Mouse (Mus musculus) heart, embryonic 10.5 days (tissue): ENCODE measurements around the gene Lix1. TPM values are rescaled to one million over a fixed set of nuclear protein-coding genes. Genes with fewer than 3 reads are reported as not detected.
A peak's percentile ranks its signal among the peaks of the same experiment; 100 is the strongest.

Experiments used
- DNase-seq: peaks from one replicate; pipeline ENCODE4 v3.0.0-alpha.2; 2017; ENCODE audit warnings: low spot score
- H3K27ac ChIP-seq: fragments of 300-500 bp; sonication (generic); 2 replicates; pipeline ENCODE4 v1.5.1; 2016; ENCODE audit warnings: mild to moderate bottlenecking
- H3K27me3 ChIP-seq: fragments of 300-500 bp; sonication (generic); 2 replicates; pipeline ENCODE4 v1.6.1; 2016; ENCODE audit warnings: mild to moderate bottlenecking; ENCODE audit not compliant: poor library complexity, insufficient read depth, severe bottlenecking
- H3K36me3 ChIP-seq: fragments of 300-500 bp; sonication (generic); 2 replicates; pipeline ENCODE4 v1.6.1; 2016; ENCODE audit warnings: mild to moderate bottlenecking, moderate library complexity
- H3K4me1 ChIP-seq: fragments of 300-500 bp; sonication (generic); 2 replicates; pipeline ENCODE4 v1.6.1; 2016; ENCODE audit warnings: mild to moderate bottlenecking
- H3K4me3 ChIP-seq: fragments of 300-500 bp; sonication (generic); 2 replicates; pipeline ENCODE4 v1.5.1; 2016; ENCODE audit warnings: mild to moderate bottlenecking, moderate library complexity
- H3K9me3 ChIP-seq: fragments of 300-500 bp; sonication (generic); 2 replicates; pipeline ENCODE4 v1.6.1; 2016; ENCODE audit warnings: mild to moderate bottlenecking, moderate library complexity
- WGBS: fragments of 180-500 bp; shearing (Covaris S2); methylation state at CpG from one replicate; pipeline ENCODE4 v1.1.7; 2016; 5-methylcytosine and 5-hydroxymethylcytosine counted together
- polyA plus RNA-seq: library from polyadenylated mRNA; unstranded; fragments of >200 nt; fragmentation: Nextera tagmentation; extraction: Ambion mirVana; gene quantifications from 2 replicates; pipeline ENCODE4 v1.2.1, GENCODE M21; 2016

The Lix1 gene
- 9.7 and 31.2 TPM in 2 replicates for polyA plus RNA-seq

DNA sequence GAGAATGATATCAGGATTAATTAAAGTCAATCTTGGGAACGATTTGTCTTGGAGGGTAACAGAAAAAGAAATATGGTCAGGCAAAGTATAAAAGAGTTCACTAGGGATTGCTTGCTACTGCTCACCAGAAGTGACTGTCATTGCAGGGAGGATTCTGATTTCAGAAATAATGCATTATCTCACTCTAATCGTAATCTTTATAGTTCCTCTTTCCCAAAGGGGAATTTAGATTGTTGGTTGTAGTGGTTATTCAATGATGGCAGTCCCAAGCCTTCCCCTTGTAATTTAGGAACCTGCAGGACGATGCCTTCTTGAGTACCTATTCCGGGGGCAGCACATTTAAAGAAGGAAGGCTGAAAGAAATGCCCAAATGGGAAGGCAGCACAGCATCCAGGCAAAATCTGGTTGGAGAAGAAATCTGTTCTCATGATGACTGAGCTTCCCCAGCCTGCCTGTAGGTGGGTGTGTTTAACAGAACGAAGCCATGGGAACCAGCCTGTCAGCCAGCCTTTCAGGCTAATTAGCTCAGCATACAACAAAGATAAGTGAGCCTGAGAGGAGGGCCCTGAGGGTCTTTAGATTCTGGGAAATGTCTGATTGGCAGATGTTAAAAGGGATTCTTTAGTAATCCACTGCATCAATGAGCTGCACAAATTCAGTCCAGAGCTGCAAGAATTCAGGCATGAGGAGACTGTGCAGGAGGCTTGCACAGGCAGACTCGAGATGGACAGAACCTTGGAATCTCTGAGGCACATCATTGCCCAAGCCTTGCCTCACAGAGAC lies at the start of gene Lix1:
TSS of gene Lix1 (plus strand) at position 451 of the 783 bp plus-strand sequence.
- Histone ChIP-seq H3K9me3 (no peaks in the 10 kb centered on the region), H3K4me3 (peak within 1 kb of the TSS; percentile 40), H3K36me3 (no peaks in the 10 kb centered on the region), H3K27me3 (no peaks in the 10 kb centered on the region), H3K4me1 (no peaks in the 10 kb centered on the region), H3K27ac (no peak within 1 kb of the TSS)
- WGBS, result 34% methylated on average over 6 of the region's 6 CpGs
- DNase-seq, result peak; percentile 80

DNA sequence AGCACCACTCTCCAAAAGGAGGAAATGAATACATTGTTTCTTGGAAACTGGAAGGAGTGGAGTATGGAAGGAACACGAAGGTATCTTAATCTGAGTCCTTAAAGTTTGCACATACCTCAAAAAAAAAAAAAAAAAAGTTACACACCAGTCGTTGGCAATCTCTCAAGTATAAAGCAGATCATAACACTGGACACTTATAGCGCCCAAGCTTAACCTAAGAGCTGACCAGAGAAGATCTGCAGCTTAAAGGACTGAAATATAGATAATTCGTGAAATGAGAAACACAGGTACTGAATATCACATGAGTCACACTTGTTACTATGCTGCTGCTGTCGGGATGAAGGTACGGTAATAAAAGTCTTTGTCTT lies 28.9 kb upstream of the Lix1 start:
- H3K9me3 ChIP-seq, result no peaks in the 10 kb centered on the region
- peaks cover 11% of the 10 kb centered on the region for H3K36me3 ChIP-seq
- H3K27me3 ChIP-seq, result no peaks in the 10 kb centered on the region
- peak overlapping the region; percentile 90 for H3K27ac ChIP-seq
- DNase-seq, result no peak
- H3K4me1 ChIP-seq, result no peaks in the 10 kb centered on the region
- H3K4me3 ChIP-seq, result peak overlapping the region; percentile 69
- WGBS, result 8% methylated on average over 6 of the region's 6 CpGs

DNA sequence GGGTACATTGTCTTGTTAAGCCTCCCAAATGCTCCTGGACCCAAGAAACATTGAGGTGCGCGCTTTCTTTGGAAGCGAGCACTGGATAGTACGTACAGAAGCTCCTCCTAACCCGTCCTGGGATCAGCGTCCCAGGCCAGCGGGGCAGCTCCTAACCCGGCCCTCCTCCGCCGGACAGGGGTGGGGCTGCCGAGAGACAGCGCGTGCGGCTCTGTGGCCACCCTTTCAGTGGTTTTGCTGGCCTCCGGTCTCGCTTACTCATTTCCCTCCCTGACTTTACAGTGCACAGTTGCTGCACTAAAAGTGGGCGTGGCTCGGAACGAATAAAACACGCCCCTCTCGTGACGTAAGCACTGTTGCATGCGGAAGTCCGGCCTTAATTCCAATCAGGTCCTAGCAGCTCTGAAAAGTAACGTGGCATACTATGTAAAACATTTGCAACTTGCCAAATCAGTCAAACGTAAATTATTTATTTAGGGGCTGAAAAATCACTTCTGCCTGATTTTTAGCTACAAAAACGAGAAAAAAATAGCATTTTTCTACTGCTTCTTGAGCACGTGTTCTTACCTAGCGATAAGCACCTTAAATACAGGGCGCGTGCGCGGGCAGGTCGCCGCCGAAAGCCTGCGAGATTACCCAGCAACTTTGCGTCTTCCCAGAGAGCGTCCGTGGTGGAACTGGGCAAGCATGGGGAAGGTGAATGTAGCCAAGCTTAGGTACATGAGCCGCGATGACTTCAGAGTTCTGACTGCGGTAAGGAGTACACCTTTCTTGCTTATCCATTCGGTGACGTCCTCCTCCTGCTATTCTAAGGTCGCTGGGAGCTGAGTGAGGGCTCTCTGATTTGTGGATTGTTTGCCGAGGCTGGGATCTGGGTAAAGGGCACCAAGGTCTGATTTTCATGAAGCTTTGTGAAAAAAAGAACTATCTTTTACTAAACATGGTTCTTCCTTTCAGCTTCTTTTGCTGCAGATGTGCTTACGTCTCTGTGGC lies 28.3 kb upstream of the Lix1 start, which contains the start of gene Riok2:
TSS of gene Riok2 (plus strand) at position 392 of the 993 bp plus-strand sequence.
- Histone ChIP-seq H3K4me3 (peak within 1 kb of the TSS; percentile 69), H3K27me3 (no peaks in the 10 kb centered on the region)

DNA sequence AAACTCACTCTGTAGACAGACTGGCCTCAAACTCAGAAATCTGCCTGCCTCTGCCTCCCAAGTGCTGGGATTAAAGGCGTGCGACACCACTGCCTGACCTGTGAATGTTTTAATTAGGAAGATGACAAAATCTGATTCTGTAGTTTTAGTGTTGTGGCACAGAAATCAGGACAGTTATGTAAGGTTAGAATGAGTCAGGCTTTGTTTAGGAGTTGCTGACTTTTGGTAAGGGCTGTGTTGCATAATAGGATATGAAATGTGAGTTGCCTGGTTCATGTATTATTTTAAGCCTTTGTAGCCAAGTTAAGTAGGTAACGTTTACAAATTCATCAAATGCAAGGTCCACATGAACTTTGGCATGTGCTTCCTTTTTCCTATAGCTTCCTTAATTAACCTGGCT lies 26.9 kb upstream of the Lix1 start:
- H3K27me3 ChIP-seq, result no peaks in the 10 kb centered on the region

More for the DNA sequence above, 28.3 kb upstream of the Lix1 start, which contains the start of gene Riok2:
- DNase-seq, result peak; percentile 97
- H3K4me1 ChIP-seq, result no peaks in the 10 kb centered on the region
- under 1% methylated on average over 48 of the region's 48 CpGs for WGBS
- peak within 1 kb of the TSS; percentile 90 for H3K27ac ChIP-seq
- peaks cover 15% of the 10 kb centered on the region for H3K36me3 ChIP-seq
- no peaks in the 10 kb centered on the region for H3K9me3 ChIP-seq

DNA sequence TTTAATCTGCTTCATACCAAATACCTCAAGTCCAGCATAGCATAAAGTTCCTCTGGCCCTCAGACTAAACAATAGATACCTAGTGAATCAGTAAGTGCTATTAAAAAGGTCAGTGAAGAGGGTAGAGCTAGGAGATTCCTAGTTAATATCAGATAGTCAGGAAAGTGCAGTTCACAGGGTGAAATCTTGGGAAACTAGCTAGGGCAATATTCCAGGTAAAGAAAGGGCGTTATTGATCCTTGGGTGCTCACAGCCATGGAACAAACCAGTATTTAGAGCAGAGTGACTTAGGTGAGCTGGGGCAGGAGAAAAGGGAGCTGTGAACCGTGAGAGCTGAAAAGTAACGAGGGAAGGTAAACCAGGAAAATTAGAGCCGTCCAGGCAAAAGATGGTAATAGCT lies 18.8 kb upstream of the Lix1 start:
- H3K4me1 ChIP-seq, result no peaks in the 10 kb centered on the region
- WGBS, result 89% methylated on average over 4 of the region's 4 CpGs
- no peak for DNase-seq
- no peak overlapping the region for H3K27ac ChIP-seq
- H3K36me3 ChIP-seq, result peaks cover 78% of the 10 kb centered on the region
- H3K9me3 ChIP-seq, result no peaks in the 10 kb centered on the region
- H3K4me3 ChIP-seq, result no peak overlapping the region
- H3K27me3 ChIP-seq, result no peaks in the 10 kb centered on the region

More for the DNA sequence above, 26.9 kb upstream of the Lix1 start:
- Histone ChIP-seq H3K4me3 (peak overlapping the region; percentile 69), H3K27ac (no peak overlapping the region), H3K4me1 (no peaks in the 10 kb centered on the region), H3K36me3 (peaks cover 20% of the 10 kb centered on the region), H3K9me3 (no peaks in the 10 kb centered on the region)
- WGBS, result 88% methylated on average over 3 of the region's 3 CpGs
- no peak for DNase-seq

DNA sequence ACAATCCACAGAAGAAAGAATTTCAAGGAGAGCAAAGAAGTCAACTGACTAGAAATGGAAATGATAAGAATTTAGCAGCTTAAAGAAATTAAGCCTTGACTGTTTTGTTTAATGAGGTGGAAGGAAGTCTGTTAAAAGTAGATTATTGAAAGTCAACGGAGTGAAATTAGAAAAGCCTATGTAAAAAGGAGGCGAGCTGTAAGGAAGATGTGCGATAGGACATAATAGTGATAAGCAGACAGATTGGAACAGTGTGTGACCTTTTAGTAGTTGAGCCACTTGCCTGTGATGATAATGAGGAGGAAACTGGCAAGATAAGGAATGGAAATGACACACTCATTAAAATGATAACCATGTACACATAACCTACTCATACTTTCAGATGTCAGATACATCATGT lies 18.0 kb upstream of the Lix1 start:
- Histone ChIP-seq H3K36me3 (peaks cover 82% of the 10 kb centered on the region), H3K4me3 (no peak overlapping the region), H3K9me3 (no peaks in the 10 kb centered on the region), H3K4me1 (no peaks in the 10 kb centered on the region), H3K27ac (no peak overlapping the region), H3K27me3 (no peaks in the 10 kb centered on the region)
- no peak for DNase-seq
- 84% methylated on average over 3 of the region's 3 CpGs for WGBS

DNA sequence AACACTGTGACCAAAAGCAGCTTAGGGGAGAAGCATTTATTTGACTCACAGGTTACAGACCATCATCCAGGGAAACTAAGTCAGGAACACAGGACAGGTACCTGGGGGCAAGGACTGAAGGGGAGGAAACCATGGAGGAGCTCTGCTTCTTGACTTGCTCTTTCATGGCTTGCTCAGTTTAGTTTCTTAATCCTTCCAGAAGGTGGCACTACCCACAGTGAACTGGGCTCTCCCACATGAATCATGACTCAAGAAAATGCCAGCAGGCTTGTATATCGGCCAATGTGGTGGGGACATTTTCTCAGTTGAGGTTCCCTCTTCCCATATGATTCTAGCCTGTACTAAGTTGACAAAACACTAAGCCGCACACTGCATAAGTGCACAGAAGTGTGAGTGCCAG lies 16.4 kb upstream of the Lix1 start:
- DNase-seq, result no peak
- Histone ChIP-seq H3K27ac (no peak overlapping the region), H3K36me3 (peaks cover 84% of the 10 kb centered on the region), H3K9me3 (no peaks in the 10 kb centered on the region), H3K4me3 (no peak overlapping the region), H3K4me1 (no peaks in the 10 kb centered on the region), H3K27me3 (no peaks in the 10 kb centered on the region)
- 92% methylated on average over 2 of the region's 2 CpGs for WGBS

DNA sequence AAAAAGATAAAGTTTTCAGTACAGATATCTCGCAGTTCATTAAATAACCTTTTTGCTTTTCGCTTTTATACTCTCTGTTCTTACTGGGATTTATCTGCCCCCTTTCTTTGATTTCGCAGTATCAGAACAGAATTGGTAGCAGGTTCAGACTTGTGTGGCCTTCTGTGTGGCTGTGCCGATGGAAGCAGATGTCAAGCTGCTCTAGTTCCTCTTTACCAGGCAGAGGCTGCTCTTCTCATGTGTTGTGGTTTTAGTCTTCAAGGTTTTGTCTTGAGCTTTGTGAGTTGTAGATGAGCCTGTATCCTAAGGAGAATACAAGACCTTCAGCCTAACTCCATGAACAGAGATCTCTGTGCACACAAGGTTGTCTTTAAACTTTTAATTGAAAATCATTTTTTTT lies 10.6 kb upstream of the Lix1 start:
- no peaks in the 10 kb centered on the region for H3K9me3 ChIP-seq
- no peak overlapping the region for H3K4me3 ChIP-seq
- no peak for DNase-seq
- H3K4me1 ChIP-seq, result no peaks in the 10 kb centered on the region
- no peak overlapping the region for H3K27ac ChIP-seq
- peaks cover 66% of the 10 kb centered on the region for H3K36me3 ChIP-seq
- no peaks in the 10 kb centered on the region for H3K27me3 ChIP-seq
- WGBS, result 90% methylated on average over 4 of the region's 4 CpGs

DNA sequence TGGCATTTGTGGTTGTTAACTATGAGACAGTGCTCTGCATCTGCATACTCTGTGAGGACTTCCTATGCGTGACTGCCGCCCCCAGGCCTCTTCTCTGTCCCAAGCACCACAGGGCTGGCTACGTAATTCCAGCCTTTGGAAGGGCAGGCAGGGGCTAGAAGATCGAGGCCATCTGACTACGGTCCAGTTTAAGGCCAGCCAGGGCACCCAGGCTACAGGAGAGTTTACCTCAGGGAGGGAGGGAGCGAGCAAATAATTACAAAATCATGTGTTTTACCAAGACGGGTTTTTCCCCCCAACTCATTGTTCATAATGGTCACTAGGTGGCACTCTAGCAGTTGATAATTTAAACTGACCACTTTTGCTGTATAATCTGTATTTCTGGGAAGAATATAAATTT lies 9.6 kb upstream of the Lix1 start:
- no peaks in the 10 kb centered on the region for H3K27me3 ChIP-seq
- no peaks in the 10 kb centered on the region for H3K9me3 ChIP-seq
- no peak overlapping the region for H3K4me3 ChIP-seq
- no peaks in the 10 kb centered on the region for H3K4me1 ChIP-seq
- 73% methylated on average over 7 of the region's 7 CpGs for whole genome bisulfite sequencing
- no peak for DNase-seq
- peaks cover 57% of the 10 kb centered on the region for H3K36me3 ChIP-seq
- no peak overlapping the region for H3K27ac ChIP-seq

DNA sequence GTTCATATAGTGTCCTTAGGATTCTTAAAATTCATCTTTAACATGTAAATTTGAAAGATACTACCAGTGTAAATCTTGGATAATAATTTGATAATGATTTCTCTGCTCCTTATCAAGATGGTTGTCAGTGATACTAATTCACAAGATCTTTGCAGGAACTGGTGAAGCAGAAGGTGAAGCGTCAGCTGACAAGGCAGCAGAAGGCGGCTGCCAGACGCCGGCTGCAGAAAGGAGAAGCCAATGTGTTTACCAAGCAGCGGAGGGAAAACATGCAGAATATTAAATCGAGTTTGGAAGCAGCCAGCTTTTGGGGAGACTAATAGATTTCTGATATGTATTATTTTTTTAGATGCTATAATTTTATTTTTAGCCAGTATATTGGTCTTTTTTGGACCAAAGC lies 9.2 kb upstream of the Lix1 start:
- H3K27ac ChIP-seq, result no peak overlapping the region
- no peaks in the 10 kb centered on the region for H3K27me3 ChIP-seq
- H3K9me3 ChIP-seq, result no peaks in the 10 kb centered on the region
- no peak for DNase-seq
- 92% methylated on average over 6 of the region's 6 CpGs for WGBS
- peaks cover 54% of the 10 kb centered on the region for H3K36me3 ChIP-seq
- H3K4me3 ChIP-seq, result no peak overlapping the region
- no peaks in the 10 kb centered on the region for H3K4me1 ChIP-seq

DNA sequence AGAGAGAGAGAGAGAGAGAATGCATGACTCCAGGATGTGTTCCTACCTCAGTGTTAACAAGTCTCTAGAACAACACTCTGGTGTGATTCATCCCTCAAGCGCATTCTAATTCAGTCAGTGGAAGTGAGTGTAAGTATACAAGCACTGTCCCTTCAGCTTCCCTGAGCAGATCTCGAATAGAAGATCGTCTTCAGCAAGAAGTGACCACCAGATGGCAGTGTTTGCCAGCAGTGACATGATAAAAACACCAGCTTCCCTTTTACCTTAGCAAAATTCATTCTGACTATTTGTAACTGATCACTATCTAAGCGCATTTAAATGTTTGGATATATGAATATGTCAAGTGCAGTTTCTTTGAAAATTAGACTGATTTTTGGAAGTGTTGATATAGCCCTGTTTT lies 8.1 kb upstream of the Lix1 start:
- H3K4me1 ChIP-seq, result no peaks in the 10 kb centered on the region
- no peak for DNase-seq
- no peaks in the 10 kb centered on the region for H3K9me3 ChIP-seq
- WGBS, result 39% methylated on average over 4 of the region's 4 CpGs
- no peak overlapping the region for H3K27ac ChIP-seq
- H3K27me3 ChIP-seq, result no peaks in the 10 kb centered on the region
- peaks cover 43% of the 10 kb centered on the region for H3K36me3 ChIP-seq
- no peak overlapping the region for H3K4me3 ChIP-seq

DNA sequence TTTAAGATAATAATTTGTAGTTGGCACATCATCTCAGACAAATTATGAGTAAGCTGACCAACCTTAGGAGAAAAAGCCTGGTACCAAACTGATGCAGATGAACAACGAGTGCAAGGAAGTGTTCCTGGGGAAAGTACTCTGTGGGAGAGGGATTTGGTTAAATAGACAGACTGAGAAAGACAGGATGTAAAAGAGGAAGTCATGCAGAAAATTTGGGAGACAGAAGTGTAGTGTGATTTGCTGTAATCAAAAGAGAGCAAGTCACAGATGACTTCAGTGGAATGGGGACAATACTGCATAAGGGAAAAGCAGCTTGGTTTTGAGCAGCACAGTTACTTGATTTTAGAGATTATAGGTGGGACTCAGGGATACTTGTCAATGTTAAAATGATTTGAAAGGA lies 5.6 kb upstream of the Lix1 start:
- no peaks in the 10 kb centered on the region for H3K9me3 ChIP-seq
- 50% methylated on average over 1 of the region's 1 CpGs for WGBS
- no peak overlapping the region for H3K4me3 ChIP-seq
- no peaks in the 10 kb centered on the region for H3K4me1 ChIP-seq
- H3K36me3 ChIP-seq, result peaks cover 26% of the 10 kb centered on the region; the same call in 1 of the 2 replicates
- DNase-seq, result no peak
- H3K27ac ChIP-seq, result no peak overlapping the region
- H3K27me3 ChIP-seq, result no peaks in the 10 kb centered on the region

DNA sequence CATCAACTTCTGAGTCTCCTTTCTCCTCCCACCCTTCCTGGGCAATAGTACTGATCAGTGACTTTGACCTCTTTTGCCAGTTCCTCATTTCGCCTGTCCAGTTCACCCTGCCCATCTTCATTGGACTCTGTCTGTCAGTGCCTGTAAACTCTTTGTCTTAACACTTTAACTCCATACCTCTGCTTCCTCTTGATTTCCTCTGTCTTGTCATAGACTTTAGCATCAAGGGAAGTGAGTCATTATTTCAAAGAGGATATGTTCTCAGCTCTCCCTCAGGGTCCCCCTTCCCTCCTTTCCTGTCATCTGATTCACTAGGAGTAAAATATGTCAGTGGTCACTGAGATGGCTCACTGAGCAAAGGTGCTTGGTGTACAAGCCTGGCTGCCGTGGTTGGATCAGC lies 3.8 kb upstream of the Lix1 start:
- Histone ChIP-seq H3K9me3 (no peaks in the 10 kb centered on the region), H3K4me1 (no peaks in the 10 kb centered on the region), H3K27me3 (no peaks in the 10 kb centered on the region), H3K4me3 (no peak overlapping the region), H3K27ac (no peak overlapping the region), H3K36me3 (peaks cover 18% of the 10 kb centered on the region; the same call in 1 of the 2 replicates)
- WGBS, result 67% methylated on average over 2 of the region's 2 CpGs
- no peak for DNase-seq
